Mouse (Mus musculus) erythroid progenitor cell, adult 5-6 weeks (primary cell): Measurements from ENCODE around the gene Pla2g5. TPM values are rescaled to one million over a fixed set of nuclear protein-coding genes. Genes with fewer than 3 reads are reported as not detected.

Experiments
- ATAC-seq: replicated peaks from 2 replicates; pipeline ENCODE4 v1.8.0; 2016; ENCODE audit warnings: moderate number of reproducible peaks, mild to moderate bottlenecking, moderate TSS enrichment, inconsistent platforms; ENCODE audit not compliant: poor library complexity, low FRiP score, severe bottlenecking
- total RNA-seq, 2 experiments: library from RNA; stranded (forward) in 1 of 2; stranded (reverse) in 1 of 2; fragments of 150-400 nt in 1 of 2; fragments of 186-747, 209-891 nt in 1 of 2; gene quantifications; 2 replicates each; pipeline versions ENCODE4 v1.2.3 to v1.2.4; 2015 to 2017; ENCODE audit warnings: low replicate concordance in 2 of 2

Gene Pla2g5
- total RNA-seq, 2 experiments from 2014 or later: not detected

DNA sequence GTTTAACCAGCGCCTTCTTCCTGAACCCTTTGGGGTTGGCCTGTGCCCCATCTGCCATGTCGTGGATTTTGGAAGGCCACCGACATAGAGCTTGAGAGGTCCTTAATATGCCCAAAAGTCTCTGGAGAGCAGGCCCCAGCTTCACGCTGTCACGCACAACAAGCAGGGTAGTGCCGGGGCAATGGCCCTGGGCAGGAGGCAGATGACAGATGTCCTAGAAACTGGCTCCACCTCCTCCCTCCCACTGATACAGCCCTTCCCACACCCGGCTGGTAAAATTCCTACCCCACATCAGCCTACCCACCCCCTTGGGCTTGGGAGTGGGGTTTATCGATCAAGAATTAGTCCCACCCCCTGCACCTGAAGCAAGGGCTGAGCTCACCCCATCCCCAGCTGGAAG, 105.9 kb downstream of the Pla2g5 start, which contains the start of gene Pla2g2f:
Gene Pla2g2f, minus strand, starts transcription at position 211 of the 400 bp plus-strand sequence.
- no peak for ATAC-seq

DNA sequence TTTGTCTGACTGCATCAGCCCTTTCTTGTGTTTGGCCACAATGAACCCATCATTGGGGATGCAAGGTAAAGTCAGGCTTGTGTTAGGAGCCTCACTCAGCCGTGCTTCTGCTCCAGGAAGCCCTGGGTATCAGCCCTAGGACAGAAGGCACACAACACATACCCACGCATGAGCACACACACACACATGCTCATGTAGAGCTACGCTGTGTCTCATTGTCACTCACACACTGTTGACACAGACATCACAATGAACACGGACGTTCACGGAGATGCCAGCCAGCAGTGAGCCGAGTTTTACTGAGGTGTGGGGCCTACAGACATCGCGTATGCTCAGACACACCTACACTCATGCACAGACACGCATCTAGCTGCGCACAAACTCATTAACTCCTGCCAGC, 107.3 kb downstream of the Pla2g5 start:
- no peak for ATAC-seq

DNA sequence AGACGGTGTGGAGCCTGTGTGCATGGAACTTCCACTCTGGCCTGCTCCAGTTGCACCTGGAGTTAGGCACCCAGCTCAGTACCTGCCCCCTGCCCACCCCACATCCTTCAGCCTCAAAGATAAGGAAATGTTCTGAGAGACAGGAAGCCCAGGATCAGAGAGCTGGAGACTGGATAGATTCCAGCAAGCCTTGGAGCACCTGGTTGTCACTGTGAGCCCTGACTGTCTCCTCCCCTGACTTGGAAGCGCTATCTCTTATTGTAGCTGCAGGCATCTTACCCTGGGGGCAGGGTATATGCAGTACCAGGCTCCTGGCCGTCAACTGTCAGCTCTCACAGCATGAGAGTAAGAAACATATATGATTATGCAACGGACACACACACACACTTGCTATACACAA, 107.8 kb downstream of the Pla2g5 start:
- no peak for ATAC-seq

DNA sequence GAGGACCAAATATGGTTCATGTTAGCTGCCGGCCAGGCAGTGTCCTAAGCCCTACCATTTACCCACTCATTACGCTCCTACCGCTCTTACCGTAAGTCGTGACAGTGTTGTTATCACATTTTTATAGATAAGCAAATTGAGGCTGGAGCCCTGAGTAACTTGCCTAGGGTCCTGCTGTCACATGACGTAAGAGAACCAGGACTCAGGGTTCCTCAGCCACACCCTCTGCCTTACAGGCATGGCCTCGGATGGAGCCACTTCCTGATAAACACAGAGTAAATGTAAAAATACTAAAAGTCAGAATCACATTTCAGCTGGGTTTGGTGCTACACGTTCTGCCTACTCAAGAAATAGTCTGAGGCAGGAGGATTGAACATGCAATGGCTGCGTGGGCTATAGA, 108.8 kb downstream of the Pla2g5 start:
- no peak for ATAC-seq

DNA sequence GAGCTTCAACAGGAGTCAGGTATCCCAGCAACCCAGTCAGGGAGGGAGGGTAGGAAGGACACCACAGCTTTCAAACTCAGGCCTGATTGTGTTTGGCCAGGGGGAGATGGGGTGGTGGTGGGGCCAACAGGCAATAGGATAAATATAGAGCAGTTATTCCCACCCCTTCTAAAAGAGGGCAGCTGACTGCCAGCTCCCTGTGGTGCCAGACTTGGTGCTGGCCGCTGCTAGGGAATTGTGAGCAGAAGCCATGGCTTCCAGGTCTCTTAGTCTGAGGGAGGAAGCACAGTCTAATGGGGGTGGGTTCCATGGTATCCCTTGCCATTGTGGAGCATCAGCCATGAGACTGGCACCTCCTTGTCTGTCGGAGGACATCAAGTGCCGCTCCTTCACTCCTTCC, 109.7 kb downstream of the Pla2g5 start:
- ATAC-seq: no peak

DNA sequence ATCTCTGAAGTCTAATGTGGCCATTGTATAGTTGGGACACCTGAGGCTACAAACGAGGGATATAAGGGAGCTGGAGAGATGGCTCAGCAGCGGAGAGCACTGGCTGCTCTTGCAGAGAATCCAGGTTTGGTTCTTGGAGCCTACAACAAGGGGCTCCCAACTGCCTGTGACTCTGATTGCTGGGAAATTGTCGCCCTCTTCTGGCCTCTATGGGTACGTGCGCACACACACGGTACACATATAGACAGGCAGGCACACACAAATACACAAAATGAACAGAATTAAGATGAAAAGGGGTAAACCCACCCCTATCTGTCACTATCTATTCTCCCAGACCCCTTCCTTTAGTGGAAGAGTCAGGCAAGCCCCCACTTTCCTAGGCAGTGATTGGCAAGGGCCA, 110.7 kb downstream of the Pla2g5 start:
- ATAC-seq: no peak

Other genes with a start within 250 kb of the Pla2g5 start
- not detected in 2 replicates for gene Vwa5b1, start 227.6 kb downstream of the Pla2g5 start, total RNA-seq (2015; ENCODE audit: low replicate concordance)
- not detected in 2 replicates for gene Vwa5b1, start 227.6 kb downstream of the Pla2g5 start, total RNA-seq (2017; ENCODE audit: low replicate concordance)
- not detected in 2 replicates for gene Pla2g2c, start 138.7 kb downstream of the Pla2g5 start, total RNA-seq (2015; ENCODE audit: low replicate concordance)
- not detected in 2 replicates for gene Pla2g2c, start 138.7 kb downstream of the Pla2g5 start, total RNA-seq (2017; ENCODE audit: low replicate concordance)
- gene Ubxn10, start 126.3 kb downstream of the Pla2g5 start, total RNA-seq (2015; ENCODE audit: low replicate concordance): not detected in 2 replicates
- gene Ubxn10, start 126.3 kb downstream of the Pla2g5 start, total RNA-seq (2017; ENCODE audit: low replicate concordance): not detected in 2 replicates
- not detected in 2 replicates for gene Pla2g2f, start 105.9 kb downstream of the Pla2g5 start, total RNA-seq (2015; ENCODE audit: low replicate concordance)
- gene Pla2g2f, start 105.9 kb downstream of the Pla2g5 start, total RNA-seq (2017; ENCODE audit: low replicate concordance): not detected in 2 replicates
- not detected in 2 replicates for gene Pla2g2d, start 87.7 kb downstream of the Pla2g5 start, total RNA-seq (2015; ENCODE audit: low replicate concordance)
- gene Pla2g2d, start 87.7 kb downstream of the Pla2g5 start, total RNA-seq (2017; ENCODE audit: low replicate concordance): not detected in 2 replicates
- not detected in 2 replicates for gene Gm13030, start 10.5 kb upstream of the Pla2g5 start, total RNA-seq (2015; ENCODE audit: low replicate concordance)
- not detected in 2 replicates for gene Gm13030, start 10.5 kb upstream of the Pla2g5 start, total RNA-seq (2017; ENCODE audit: low replicate concordance)
- not detected in 2 replicates for gene Pla2g2e, start 14.5 kb upstream of the Pla2g5 start, total RNA-seq (2015; ENCODE audit: low replicate concordance)
- not detected in 2 replicates for gene Pla2g2e, start 14.5 kb upstream of the Pla2g5 start, total RNA-seq (2017; ENCODE audit: low replicate concordance)
- not detected in 2 replicates for gene Otud3, start 50.5 kb upstream of the Pla2g5 start, total RNA-seq (2015; ENCODE audit: low replicate concordance)
- gene Otud3, start 50.5 kb upstream of the Pla2g5 start, total RNA-seq (2017; ENCODE audit: low replicate concordance): 0.13 and 0.83 TPM in 2 replicates
- not detected in 2 replicates for gene Rnf186, start 103.6 kb upstream of the Pla2g5 start, total RNA-seq (2015; ENCODE audit: low replicate concordance)
- gene Rnf186, start 103.6 kb upstream of the Pla2g5 start, total RNA-seq (2017; ENCODE audit: low replicate concordance): not detected in 2 replicates
- 0.42 and 1.8 TPM in 2 replicates for gene Tmco4, start 109.4 kb upstream of the Pla2g5 start, total RNA-seq (2015; ENCODE audit: low replicate concordance)
- gene Tmco4, start 109.4 kb upstream of the Pla2g5 start, total RNA-seq (2017; ENCODE audit: low replicate concordance): 1.1 and 2.1 TPM in 2 replicates
- gene Htr6, start 212.1 kb upstream of the Pla2g5 start, total RNA-seq (2015; ENCODE audit: low replicate concordance): not detected in 2 replicates
- gene Htr6, start 212.1 kb upstream of the Pla2g5 start, total RNA-seq (2017; ENCODE audit: low replicate concordance): not detected in 2 replicates
- gene Nbl1, start 229.5 kb upstream of the Pla2g5 start, total RNA-seq (2015; ENCODE audit: low replicate concordance): not detected in 2 replicates
- gene Nbl1, start 229.5 kb upstream of the Pla2g5 start, total RNA-seq (2017; ENCODE audit: low replicate concordance): not detected in 2 replicates